Mouse (Mus musculus): Measurements from ENCODE around the gene Cldn13.

The Cldn13 gene

GRCm38 (mm10) chr5:134896965-134897364 lies 18.4 kb downstream of the Cldn13 start:
- intact Hi-C loops (cut with DNase I) = loop anchor here (10.0 kb wide), 1 partner anchor 402 kb away; no protein-coding TSS in a partner anchor

DNA sequence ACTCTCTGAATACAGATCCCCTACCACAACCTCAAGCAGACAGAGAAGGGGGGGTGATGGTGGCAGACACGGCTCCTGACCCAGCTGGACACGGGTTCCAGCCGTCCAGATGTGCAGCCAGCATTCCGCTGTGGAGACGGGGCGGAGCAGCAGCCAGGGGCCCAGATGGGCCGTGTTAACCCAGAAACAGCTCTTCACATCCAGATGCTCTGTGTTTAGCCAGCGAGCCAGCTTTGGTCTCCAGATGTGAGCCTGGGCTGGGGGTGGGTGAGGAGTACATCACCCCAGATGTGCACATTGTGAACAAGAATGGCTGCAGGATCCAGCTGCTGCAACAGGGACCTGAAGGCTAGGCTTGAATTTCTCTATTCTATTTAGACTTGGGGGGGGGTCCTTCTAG lies 20.0 kb downstream of the Cldn13 start:
- intact Hi-C loops (cut with DNase I) = loop anchor here (10.0 kb wide), 1 partner anchor 400 kb away; no protein-coding TSS in a partner anchor

DNA sequence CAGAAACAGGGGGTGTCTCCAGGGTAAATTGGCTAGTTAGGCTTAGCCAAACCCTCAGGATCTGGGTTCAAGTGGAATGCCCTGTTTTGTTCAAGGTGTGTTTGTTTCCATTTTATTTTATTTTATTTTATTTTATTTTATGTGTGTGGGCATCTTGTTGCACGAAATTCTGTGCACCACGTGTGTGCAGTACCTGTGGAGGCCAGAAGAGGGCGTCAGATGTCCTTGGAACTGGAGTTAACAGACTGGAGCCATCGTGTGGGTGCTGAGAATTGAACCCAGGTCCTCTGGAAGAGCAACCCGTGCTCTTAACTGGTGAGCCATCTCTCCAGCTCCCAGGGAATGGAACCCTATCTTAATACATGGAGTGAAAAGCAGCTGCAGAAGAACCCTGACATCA lies 22.6 kb downstream of the Cldn13 start:
- intact Hi-C loops (cut with DNase I) = loop anchor here (10.0 kb wide), 1 partner anchor 398 kb away; no protein-coding TSS in a partner anchor

DNA sequence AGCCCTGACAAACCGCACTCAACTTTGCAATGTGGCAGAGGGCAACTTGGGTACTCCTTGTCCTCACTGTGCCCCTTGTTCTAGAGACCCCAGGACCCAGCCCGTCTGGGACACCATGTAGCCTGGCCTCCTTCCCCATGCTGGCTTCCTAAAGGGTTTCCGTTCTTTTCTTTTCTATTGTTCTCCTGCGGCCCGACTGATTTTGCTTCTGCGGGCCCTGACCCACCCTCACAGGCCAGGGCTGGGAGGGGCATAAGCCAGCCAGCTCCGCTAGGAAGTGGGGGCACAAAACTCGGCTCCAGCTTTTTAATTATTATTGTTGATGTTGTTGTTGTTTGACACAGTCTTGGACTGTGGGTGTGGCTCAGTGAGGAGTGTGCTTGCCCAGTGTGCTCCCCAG lies 23.8 kb downstream of the Cldn13 start:
- intact Hi-C loops (cut with DNase I) = loop anchor here (10.0 kb wide), 1 partner anchor 397 kb away; no protein-coding TSS in a partner anchor

GRCm38 (mm10) chr5:134890601-134891054 lies 24.7 kb downstream of the Cldn13 start:
- intact Hi-C loops (cut with DNase I) = loop anchor here (10.0 kb wide), 1 partner anchor 396 kb away; no protein-coding TSS in a partner anchor

GRCm38 (mm10) chr5:134888505-134888904 lies 26.8 kb downstream of the Cldn13 start:
- intact Hi-C loops (cut with DNase I) = no loop called here

DNA sequence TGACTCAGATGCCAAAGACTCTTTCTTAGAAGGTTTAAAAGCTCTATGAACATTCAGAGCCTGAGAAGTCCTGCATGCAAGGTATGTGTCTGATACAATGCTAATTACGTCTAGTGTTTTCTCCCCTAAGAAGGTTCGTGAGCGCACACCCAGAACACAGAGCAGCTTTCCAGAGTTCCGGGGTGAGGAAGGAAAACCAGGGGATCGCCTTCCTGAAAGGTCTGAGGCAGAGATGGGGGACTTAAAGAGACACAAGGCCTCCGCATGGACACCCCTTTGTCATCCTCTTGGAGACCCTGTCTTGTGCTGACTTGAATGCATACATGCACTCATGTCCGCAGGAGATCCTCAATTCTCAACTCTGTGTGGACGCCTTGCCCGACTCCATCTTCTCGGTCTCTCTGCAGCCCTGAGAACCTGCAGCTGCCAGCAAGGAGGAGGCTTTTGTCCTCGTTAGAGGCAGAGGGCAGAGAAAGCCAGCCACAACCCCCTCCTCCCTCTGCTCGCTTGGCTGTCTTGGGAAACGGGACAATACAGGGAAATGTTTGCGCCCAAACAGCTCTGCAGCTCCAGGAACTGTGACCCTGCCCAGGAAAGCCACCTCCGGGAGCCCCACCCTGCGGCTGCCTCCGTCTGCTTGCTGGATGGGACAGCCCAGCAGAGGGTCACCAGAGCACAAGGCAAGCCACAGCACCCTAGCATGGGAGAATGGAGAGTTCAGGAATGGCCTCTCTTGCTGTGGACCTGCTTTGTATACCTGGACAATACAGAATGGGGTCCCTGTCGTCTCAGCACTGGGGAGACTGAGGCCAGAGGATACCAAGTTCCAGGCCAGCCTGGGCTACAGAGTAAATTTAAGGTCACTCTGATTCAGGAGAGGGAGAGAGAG lies 27.6 kb downstream of the Cldn13 start:
- intact Hi-C loops (cut with DNase I) = no loop called here

DNA sequence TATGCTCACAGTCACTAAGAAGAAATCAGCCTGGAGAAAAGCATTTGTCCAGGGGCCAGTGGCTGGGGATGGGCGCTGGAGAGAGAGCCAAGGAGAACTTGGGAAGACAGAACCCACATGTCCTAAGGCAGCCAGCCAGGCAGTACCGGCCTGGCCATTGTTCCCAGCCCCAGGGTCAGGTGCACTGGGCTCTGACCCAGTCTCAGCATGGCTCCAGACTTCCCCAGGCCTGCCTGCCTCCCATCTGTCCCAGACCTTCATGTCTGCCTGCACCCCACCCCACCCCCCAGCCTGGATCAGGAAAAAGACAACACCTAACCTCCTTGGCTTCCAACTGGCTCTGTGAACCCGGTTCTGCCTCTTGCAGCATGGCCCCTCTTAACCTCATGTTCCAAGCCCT lies 32.2 kb downstream of the Cldn13 start:
- intact Hi-C loops (cut with DNase I) = no loop called here

GRCm38 (mm10) chr5:134876801-134877200 lies 38.5 kb downstream of the Cldn13 start:
- intact Hi-C loops (cut with DNase I) = no loop called here

DNA sequence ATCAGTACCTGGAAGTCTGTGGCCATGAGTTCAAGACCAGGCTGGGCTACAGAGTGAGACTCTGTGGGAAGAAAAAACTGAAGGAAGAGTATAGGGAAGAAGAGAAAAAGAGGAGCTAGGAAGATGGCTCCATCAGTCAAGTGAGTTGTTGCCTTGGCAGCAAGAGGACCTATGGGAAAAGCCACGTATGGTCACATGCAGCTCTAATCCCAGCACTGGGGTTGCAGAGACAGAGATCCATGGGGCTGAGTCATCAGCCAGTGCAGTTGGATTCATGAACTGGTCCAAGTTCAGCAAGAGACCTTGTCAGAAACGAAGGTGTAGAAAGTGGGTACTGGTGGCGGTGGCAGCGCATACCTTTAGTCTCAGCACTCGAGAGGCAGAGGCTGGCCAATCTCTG lies 40.1 kb downstream of the Cldn13 start:
- intact Hi-C loops (cut with DNase I) = no loop called here

DNA sequence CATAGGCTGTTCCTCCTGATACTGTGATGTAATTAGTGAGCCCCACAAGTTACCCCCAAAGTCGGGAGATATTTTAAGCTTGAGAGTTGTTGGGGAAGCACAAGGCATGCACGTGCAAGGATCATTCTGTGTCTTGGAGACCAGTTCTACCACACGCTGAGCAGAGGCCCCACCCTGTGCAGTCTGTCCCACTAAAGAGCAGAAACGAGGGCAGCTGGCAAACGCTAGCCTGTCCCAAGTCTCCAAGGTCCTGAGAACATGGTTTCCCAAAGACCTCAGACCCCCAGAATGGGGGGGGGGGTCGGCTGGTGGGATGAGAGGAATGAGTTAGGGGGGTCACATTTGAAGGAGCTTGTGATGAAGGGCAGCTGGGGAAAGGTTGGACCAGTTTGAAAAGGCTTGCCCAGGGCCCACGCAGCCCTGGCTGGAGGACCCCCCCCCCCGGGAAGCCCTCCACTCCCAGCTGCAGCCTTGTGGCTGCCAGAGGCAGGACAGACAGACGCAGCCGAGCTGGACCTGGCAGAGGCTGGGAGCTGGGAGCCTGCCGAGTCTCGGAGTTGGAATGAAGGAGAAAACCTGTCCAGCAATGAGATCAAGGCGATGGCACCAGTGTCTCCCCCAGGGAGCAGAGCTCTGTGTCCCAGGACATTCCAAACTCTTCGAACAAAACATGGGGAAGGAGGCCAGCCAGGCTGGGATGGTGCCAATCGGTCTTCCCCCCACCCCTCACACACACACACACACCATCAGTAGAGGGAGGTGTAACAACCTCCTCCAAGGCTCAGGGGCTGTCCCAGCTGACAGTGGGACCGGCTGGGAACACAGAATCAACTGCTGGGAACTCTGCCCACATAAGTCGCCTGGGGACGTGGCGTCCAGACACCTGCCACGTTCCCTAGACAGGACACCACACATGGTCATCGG lies 41.1 kb downstream of the Cldn13 start:
- intact Hi-C loops (cut with DNase I) = no loop called here

DNA sequence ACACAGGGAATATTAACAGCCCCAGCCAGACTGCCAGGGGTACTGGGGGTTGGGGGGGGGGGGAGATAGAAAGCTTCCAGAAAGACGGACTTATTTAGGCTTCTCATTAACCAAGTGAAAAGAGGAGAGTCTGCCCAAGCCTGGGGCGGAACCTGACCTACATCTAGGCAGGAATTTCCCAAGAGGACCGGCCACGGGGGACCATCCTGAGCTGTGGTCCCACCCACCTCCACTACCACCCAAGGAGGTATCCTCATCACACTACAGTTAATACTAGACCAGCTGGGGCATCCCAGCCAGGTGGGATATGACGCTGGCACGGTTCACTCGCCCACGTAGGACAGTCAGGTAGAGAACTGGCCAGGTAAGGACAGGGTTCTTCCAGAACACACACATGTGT lies 42.3 kb downstream of the Cldn13 start:
- intact Hi-C loops (cut with DNase I) = no loop called here

DNA sequence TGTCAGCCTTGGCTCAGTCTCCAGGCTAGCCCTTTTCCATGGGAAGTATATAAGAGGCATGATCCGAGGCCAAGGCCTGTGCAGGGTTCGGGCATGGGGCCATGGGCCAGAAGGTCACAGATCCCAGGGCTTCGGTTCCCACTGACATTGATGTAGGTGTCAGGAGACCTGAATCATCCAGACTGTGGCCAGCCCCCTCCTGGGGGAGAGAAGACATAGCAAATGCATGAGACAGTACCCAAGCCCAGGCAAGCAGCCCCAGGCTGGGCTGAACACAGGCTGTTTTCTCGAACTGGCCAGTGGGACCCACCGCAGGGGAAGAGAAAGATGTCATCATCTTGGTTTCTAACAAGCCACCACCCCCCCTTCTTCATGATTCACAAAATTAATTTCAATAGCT lies 42.7 kb downstream of the Cldn13 start:
- intact Hi-C loops (cut with DNase I) = no loop called here

- intact Hi-C loops (cut with DNase I) = no loop called here
Observed at GRCm38 (mm10) chr5:134868506-134868905, 46.8 kb downstream of the Cldn13 start.

GRCm38 (mm10) chr5:134867320-134868144 lies 47.8 kb downstream of the Cldn13 start:
- intact Hi-C loops (cut with DNase I) = no loop called here

DNA sequence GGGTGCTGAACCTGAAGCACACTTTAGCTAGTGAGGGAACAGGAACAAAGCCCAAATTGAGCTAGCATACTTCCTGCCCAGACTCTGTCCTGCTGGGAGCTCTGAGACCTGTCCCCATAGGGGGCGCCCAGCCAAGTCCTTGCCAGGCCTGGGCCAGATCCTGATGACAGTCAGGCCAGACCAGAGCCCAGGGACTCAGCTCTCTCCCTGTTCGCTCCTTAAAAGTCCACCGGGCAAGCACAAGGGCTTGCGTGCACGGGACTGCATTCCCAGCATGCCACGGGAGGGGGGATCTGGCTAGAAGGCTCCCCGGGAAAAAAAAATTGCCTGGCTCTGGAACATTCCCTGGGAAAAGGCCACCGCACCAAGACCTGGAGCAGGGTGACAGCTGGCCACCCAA lies 50.2 kb downstream of the Cldn13 start:
- intact Hi-C loops (cut with DNase I) = no loop called here

Measured in adrenal gland (tissue).